Mouse (Mus musculus) spleen, postnatal 36 days (tissue): ENCODE measurements around the gene Stab2.

Source experiments
- DNase-seq, 2 experiments: peaks; one replicate each; pipeline ENCODE4 v3.0.0; 2022; ENCODE audit warnings: low spot score in 2 of 2, mixed read lengths in 1 of 2

Gene Stab2

GRCm38 (mm10) chr10:86891066-86891465 is 116.8 kb downstream of the Stab2 start:
- DNase-seq = no peak

DNA sequence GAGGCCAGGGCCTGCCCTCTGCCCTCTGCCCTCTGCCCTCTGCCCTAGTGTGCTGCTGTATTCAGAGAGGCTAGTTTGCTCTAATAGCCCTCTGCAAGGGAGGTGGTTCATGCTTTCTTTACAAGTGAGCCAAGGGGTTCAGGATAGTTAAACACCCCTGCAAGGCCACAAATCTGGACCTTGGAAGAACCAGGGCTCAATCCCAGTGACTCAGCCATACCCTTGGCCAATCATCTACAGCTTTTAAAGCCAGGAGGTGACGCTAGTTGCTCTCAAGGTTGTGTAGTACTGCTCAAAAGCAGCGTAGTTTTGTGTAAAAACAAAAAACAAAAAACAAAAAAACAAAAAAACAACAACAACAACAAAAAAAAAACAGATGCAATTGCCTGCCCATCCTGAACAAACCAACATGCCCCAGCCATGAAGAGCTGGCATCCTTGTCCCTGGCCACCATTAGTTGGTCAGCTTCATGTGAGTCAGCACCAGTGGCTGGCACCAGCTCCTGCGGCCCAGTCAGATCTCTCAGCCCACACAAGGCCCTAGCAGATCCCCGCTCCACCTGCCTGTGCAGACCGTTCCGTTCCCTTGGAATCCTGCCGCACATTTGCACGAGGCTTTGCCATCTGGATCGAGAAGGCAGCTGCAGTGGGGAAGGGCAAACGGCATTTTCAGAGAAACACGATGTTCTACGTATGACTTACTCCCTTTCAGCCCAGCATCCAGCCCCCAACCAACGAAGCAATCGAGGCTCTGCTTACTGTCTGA is 117.5 kb downstream of the Stab2 start:
- no peak for DNase-seq

- DNase-seq = no peak
Observed at GRCm38 (mm10) chr10:86889440-86889839, 118.4 kb downstream of the Stab2 start.

- DNase-seq = no peak
Observed at GRCm38 (mm10) chr10:86886434-86886833, 121.4 kb downstream of the Stab2 start.

GRCm38 (mm10) chr10:86881448-86881847 is 126.4 kb downstream of the Stab2 start:
- no peak for DNase-seq

DNA sequence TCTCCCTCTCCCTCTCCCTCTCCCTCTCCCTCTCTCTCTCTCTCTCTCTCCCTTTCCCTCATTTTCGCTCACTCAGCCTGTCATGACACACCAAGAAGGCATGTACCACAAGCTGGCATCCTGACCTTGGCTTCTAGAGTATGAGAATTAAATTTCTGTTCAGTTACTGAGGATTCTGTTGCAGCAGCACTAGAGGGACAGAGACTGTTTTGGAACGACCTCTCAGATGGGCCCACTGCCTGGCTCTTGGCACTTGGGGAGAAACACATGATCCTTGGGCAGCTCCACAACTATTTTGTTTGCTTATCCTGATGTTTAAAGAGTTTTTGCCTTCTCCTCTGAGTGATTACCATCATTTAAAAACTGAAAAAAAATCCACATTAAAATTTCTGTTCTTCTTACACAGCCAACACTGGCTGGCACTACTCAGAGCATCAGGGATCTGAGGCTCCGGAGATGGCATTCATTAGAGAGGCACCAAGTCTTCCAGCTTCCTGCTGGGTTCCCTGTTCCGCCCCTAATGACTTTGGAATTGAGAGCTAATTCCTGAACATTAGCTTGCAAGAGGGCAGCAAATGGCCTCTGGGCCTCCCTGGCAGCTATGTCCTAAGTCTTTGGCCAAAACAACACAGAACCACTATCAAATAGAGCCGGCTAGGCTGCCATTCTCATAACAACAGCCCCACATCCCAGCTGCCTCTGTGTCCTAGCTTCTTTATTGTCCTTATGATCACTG is 127.6 kb downstream of the Stab2 start:
- no peak for DNase-seq

DNA sequence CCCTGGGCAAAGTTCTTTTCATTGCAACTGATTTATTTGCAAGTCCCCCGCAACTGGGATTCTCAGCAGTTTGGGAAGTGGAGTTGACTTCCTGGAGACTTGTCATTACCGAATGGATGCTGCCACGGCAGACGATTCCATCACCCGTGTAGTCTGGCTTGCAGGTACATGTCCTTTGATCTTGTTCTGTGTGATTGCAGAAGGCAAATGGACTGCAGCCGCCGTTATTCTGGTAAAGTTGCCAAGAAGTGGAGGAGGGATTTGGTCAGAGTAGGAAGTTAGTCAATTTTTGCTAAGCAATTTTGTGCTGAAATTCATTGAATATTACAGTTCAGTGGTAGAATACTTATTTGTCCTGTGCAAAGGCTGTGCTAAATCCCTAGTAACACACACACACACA is 129.1 kb downstream of the Stab2 start:
- DNase-seq = no peak

- DNase-seq = no peak
Observed at GRCm38 (mm10) chr10:86872591-86872990, 135.2 kb downstream of the Stab2 start.

- DNase-seq = no peak
Observed at GRCm38 (mm10) chr10:86872121-86872520, 135.7 kb downstream of the Stab2 start.

- DNase-seq = no peak
Observed at GRCm38 (mm10) chr10:86863429-86863828, 144.4 kb downstream of the Stab2 start.

- no peak for DNase-seq
Observed at GRCm38 (mm10) chr10:86862496-86862895, 145.3 kb downstream of the Stab2 start.

GRCm38 (mm10) chr10:86860396-86860795 is 147.4 kb downstream of the Stab2 start:
- no peak for DNase-seq

- no peak for DNase-seq
Observed at GRCm38 (mm10) chr10:86853433-86853832, 154.4 kb downstream of the Stab2 start.

DNA sequence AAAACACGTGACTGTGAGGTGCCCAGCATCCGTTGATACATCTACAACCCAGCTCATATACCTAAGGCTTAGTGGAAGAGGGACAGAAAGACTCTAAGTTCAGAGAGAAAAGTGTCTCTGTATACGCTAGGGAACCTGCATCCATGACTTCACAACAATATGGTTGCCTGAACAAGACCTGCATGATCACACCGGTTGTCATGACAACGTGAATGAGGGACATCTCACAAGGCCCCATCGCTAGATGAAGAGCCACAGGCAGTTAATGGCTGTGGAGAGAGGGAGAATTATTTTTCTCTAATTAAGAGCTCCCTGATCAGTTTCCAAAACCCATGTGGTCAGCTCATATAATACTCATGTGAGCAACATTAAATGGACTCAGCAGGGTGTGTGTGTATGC is 155.7 kb downstream of the Stab2 start:
- no peak for DNase-seq

DNA sequence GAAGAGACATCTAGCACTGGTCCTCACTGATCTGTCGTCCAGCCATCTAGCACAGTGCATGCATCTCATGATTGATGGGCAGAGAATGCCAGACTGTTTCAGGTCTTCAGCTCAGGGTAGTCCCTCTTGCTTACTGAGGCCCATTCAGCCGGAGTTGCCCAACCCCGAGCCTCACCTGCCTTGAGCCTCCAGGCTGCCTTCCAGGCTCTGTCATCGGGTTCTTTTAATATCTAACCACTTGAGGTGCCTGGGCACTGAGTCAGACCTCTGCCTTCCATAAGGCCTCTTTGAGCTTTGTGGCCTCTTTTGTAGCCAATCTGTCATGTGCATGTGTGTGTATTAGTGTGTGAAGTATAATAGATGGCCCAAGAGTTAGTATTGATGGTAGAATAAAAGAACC is 158.3 kb downstream of the Stab2 start:
- no peak for DNase-seq

GRCm38 (mm10) chr10:86849087-86849486 is 158.7 kb downstream of the Stab2 start:
- no peak for DNase-seq

DNA sequence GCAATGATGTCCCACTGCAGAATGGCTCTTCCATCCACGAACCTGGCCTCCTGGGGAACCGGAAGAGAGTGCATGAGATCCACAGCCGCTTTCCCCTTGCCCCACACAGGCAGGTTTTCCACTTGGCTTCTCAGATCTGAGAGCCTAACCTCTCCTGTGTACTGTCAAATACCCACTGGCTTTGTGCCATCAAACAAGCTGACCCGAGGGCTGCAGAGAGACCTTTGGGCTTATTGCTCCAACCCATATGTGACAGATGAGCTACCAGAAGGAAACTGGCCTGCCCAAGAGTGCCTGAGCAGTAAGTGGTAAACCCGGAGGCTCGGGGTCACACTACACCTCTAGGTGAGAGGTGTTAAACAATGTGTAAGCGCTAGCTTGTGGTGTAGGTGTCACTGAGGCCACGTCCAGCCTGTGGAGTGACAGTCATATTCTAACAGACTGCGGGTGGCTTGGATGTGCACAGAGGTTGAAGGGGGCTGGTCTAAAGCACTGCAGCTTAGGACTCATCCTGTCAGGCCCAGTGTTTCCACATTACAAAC is 160.8 kb downstream of the Stab2 start:
- DNase-seq = no peak

DNA sequence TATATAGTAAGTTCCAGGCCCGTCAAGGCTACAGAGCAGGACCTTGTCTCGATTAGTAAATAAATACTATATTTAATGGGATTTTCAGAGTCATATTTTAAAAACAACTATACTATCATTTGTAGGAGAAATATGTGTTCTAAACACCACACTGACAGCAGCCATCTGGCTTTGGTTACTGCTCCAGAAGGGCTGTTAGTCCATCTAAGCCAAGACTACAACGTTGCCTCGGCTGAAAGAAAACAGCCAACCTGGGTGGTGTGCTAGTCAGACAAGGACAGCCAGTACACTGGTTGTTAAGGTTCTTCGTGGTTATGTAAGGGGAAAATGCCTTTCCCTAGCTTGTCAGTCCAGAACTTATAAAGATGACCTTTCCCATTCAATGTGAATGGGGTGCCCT is 165.2 kb downstream of the Stab2 start:
- no peak for DNase-seq

DNA sequence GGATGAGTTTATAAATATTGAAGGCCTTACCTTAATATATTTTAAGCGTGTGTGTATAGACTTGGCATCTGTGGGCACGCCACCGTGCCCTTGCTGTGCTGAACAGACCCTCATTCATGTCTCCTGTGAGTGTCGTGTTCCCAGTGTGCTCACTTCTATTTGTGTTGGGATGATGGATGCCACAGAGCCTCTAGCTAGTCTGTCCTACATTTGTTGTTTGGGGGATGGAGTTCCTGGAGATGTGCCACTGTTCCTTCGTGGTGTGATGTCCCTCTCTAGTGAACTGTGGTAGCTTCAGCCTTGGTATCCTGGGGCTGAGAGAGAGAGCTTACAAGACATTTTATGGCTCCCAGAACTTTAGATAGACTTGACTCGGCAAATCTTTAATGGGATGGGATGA is 169.0 kb downstream of the Stab2 start:
- DNase-seq = no peak

DNA sequence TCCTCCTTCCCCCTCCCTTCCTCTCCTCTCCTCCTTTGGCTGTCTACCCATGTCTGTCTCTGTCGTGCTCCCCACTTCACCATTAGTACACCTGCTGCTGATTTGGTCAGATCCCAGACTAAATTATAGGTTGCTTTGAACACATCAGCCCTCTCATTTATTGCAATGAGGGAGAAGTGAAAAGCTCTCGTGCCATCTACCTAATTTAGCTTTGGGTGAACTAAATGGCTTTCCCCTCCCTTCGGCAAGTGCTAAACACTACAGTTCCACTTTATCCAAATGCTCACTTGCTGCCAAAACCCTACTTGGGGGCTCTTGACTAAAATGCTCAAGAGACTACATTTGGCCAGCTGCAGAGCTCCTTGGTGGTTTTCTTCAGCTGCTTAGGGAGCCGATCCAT is 171.0 kb downstream of the Stab2 start:
- no peak for DNase-seq

GRCm38 (mm10) chr10:86829515-86829914 is 178.3 kb downstream of the Stab2 start:
- no peak for DNase-seq

DNA sequence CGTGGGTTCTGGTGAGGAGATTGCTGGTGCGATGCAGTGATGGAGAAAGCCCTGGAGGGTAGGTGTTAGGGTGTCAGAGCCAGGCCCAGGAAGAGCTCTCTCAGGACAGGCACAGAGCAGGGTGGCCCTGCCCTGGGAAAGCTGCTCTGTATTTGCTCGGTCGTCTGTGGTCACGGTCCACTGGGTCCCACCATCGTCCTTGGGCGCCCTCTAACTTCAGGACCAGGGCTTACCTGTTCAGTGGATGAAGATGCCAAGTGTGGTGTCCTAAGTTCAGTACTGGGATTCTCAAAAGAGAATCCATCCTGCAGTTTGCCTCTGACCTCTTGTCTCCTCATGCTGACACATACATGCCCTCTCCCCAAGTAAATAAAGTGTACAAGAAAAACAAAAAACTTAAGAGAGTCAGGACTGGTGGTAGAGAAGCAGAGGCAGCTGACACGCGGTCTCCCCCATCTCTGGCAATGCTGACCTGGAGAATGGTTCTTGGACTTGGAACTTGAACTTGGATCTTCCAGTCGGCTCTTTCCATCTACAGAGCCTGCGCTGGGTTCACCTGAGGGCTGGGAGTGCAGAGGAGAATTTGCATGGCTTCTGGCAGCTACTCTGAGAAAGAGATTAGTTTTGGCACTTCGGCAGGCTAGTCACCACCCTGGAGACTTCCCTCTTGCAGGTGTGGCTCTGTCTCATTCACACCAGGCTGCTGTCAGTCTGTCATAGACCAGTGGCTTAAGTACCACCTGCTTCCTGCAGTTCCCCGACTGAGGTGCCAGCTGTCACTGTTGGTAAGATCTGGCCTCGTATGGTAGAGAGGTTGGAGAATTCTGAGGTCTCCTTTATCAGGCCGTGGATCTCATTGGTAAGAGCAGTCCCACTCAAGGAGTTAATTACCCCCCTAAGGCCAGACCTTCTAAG is 179.3 kb downstream of the Stab2 start:
- DNase-seq = peak; percentile 67 to 73
